Mouse (Mus musculus) ovary, postnatal 14 days (tissue): ENCODE measurements around the gene Serpina1b.
A peak's percentile ranks its signal among the peaks of the same experiment; 100 is the strongest.
"Not testable (repeated sequence)": the region's sequence is repeated elsewhere in the genome, so short reads cannot be mapped to it uniquely, and the experiment has no call there.

ENCODE experiments used
- DNase-seq: peaks from one replicate; pipeline ENCODE4 v3.0.0; 2022; ENCODE audit warnings: low spot score

The Serpina1b gene

DNA sequence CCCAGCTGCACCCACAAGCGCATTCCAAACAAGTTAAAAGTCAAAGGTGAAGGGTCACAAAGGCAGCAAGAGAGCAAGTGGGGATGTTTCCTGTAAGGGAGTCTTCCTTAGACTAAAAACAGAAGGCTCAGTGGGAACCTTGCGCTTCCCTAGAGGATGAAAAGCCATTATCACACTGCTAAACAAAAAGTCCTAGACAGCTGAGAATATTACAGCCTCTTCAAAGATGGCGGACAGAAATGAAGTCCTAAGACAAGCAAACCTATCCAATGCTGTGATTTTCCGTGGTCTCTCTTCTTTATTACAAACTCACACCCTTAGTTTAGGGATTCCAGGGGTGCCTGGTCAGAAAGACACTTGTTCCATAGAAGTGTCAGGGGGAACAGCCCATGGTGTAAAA, at the start of gene Serpina1b:
Serpina1b (minus strand) TSS at position 101 of the 400 bp plus-strand sequence.
- not testable (repeated sequence) for DNase-seq

GRCm38 (mm10) chr12:103866873-103867272, 36.7 kb upstream of the Serpina1b start:
- not testable (repeated sequence) for DNase-seq

- DNase-seq, result not testable (repeated sequence)
These were observed 33.2 kb upstream of the Serpina1b start, which contains the start of gene Serpina1a for GRCm38 (mm10) chr12:103863101-103863974. Serpina1a (minus strand) TSS chr12:103863562.

DNA sequence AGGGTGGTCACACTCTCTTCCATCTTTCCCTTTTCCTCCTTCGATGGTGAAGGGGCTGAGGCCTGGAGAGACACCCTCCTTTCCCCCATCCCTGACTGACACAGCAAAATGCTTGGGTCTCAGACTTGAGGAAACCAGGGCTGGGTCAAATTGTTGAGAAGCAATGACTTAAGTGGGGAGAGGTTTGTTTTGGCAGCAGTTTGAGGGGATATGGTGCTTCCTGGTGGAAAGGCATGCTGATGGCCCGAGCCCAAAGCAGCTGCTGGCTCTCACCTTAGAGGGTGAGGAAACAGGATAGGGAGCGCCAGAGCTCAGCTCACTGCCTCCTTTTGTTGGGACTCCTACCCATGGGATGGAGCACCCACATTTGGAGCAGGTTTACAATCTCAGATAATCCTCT, 30.8 kb upstream of the Serpina1b start:
- DNase-seq, result no peak

DNA sequence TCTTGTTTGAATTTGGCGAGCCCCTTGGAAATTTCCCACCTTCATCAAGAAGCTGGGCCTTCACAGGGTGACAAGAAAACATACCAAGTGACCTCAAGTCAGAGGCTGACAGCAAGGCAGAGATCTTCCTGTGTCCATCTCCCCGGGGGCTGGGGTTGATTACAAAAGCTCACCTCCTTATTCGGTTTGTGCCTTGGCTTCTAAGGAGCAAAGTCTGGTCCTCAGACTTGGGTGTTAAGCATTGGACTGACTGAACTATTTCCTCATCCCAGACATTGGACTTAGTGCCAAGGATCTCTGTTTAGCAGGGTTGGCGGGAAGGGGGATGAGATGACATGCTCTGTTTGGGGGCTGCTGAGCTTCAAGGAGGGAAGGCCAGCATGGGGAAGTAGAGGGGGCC, 30.4 kb upstream of the Serpina1b start:
- not testable (repeated sequence) for DNase-seq

DNA sequence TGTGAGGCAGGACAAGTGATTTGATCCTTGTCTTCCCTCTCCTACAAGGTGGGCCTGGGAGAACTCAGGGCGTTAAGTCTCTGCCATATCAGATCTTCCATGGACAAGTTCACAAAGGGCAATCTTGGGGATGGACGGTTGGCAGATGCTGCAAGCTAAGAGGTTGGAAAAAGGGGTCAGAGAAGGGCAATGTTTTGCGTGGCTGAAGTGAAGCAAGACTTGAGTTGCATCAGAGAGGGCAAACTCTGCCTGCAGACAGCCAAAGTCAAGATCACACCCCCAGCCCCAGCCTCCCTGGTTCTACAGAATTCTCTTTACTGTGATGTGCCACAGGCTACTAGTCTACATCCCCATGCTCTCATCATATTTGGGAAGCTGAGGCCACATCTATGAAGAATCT, 29.4 kb upstream of the Serpina1b start:
- not testable (repeated sequence) for DNase-seq

DNA sequence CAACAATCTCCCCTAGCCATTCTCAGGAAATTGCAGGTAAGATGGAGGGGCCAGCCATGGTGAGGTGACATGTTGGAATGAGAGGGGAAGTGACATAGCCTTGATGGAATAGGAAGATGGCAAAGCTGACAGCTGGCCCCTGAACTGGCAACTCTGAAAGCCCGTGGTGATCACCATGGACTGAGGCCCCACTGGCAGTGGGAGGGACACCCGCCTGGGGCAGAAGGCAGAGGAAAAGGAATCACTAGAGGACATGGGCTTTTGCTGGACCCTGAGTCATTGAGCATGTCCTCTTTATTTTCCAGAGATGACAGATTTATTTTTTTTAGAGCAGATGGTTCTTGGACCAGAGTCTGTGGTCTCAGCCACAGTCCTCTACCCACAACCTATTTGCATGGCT, 22.9 kb upstream of the Serpina1b start:
- DNase-seq, result not testable (repeated sequence)

- DNase-seq, result not testable (repeated sequence)
These were observed 2.4 kb downstream of the Serpina1b start for GRCm38 (mm10) chr12:103827661-103828372.

GRCm38 (mm10) chr12:103823826-103824225, 6.3 kb downstream of the Serpina1b start:
- peak; percentile 5 for DNase-seq

DNA sequence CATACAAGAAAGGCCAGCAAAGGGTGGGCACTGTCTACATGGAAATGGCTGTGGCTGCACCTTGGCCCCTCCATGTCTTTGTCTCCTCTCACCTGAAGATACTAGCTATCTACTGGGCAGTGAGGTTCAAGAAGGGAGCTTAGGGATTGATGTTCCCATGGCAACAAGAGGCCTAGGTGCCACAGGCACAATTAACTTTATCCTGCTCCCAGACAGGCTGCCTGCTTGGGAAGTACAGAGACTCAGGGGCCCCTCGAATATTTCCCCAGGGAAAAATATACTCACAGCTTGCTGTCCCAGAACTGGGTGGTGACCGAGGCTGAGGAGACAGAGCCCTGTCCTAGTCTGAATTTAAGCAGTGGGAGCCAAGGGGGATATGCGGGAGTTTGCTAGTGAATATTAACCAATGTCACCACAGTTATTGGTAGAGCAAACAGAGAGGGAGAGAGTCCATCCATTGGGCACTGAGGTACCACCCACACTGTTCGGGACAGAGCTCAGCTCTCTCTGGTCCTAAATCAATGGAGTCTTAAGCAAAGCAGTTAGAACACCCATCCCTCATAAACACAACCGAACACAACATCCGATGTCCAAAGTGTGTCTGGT, 56.8 kb downstream of the Serpina1b start, which contains the start of gene Serpina1d:
Serpina1d (minus strand) TSS at position 347 of the 606 bp plus-strand sequence.
- DNase-seq, result not testable (repeated sequence)

DNA sequence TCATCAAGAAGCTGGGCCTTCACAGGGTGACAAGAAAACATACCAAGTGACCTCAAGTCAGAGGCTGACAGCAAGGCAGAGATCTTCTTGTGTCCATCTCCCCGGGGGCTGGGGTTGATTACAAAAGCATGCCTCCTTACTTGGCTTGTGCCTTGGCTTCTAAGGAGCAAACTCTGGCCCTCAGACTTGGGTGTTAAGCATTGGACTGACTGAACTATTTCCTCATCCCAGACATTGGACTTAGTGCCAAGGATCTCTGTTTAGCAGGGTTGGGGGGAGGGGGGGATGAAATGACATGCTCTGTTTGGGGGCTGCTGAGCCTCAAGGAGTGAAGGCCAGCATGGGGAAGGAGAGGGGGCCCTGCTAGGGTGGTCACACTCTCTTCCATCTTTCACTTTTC, 59.6 kb downstream of the Serpina1b start:
- DNase-seq, result not testable (repeated sequence)

GRCm38 (mm10) chr12:103763083-103763482, 67.1 kb downstream of the Serpina1b start:
- not testable (repeated sequence) for DNase-seq

GRCm38 (mm10) chr12:103760316-103760715, 69.9 kb downstream of the Serpina1b start:
- DNase-seq, result not testable (repeated sequence)

DNA sequence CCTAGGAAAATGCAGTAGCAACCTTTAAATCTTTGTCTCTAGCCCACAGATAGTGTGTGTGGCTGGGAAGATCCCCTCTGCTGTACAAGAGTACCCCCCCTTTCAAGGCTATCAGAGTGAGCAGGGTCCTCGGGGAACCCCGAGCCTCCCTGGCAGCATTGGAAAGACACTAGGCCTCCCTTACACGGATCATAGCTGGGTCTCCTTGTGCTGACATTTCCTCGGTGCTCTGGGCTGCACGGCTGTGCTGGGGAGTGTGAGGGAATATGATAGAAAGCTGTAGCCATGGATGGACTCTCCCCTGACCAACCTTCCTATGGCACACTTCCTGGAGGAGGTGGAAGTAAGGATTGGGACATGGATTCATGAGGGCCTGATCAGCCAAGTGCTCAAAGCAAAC, 84.2 kb downstream of the Serpina1b start:
- DNase-seq, result not testable (repeated sequence)

DNA sequence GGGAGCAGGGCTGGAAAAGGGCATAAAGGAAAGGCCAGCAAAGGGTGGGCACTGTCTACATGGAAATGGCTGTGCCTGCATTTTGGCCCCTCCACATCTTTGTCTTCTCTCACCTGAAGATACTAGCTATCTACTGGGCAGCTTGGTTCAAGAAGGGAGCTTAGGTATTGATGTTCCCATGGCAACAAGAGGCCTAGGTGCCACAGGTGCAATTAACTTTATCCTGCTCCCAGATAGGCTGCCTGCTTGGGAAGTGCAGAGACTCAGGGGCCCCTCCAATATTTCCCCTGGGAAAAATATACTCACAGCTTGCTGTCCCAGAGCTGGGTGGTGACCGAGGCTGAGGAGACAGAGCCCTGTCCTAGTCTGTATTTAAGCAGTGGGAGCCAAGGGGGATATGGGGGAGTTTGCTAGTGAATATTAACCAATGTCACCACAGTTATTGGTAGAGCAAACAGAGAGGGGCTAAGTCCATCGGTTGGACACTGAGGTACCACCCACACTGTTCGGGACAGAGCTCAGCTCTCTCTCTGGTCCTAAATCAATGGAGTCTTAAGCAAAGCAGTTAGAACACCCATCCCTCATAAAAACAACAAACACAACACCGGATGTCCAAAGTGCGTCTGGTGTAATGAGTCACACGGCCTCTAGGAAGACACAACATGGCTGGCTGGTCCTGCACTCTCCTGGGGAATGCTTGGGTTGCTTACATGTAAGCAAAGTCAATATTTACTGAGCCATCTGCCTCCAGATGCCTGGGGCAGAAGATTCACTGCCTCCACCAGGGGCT, 92.2 kb downstream of the Serpina1b start:
- DNase-seq, result not testable (repeated sequence)

DNA sequence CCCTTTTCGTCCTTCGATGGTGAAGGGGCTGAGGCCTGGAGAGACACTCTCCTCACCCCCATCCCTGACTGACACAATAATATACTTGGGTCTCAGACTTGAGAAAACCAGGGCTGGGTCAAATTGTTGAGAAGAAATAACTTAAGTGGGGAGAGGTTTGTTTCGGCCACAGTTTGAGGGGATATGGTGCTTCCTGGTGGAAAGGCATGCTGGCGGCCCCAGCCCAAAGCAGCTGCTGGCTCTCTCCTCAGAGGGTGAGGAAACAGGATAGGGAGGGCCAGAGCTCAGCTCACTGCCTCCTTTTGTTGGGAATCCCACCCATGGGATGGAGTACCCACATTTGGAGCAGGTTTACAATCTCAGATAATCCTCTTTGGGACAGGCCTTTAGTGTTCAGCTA, 94.6 kb downstream of the Serpina1b start:
- not testable (repeated sequence) for DNase-seq

- not testable (repeated sequence) for DNase-seq
These were observed 95.1 kb downstream of the Serpina1b start for GRCm38 (mm10) chr12:103735101-103735500.

DNA sequence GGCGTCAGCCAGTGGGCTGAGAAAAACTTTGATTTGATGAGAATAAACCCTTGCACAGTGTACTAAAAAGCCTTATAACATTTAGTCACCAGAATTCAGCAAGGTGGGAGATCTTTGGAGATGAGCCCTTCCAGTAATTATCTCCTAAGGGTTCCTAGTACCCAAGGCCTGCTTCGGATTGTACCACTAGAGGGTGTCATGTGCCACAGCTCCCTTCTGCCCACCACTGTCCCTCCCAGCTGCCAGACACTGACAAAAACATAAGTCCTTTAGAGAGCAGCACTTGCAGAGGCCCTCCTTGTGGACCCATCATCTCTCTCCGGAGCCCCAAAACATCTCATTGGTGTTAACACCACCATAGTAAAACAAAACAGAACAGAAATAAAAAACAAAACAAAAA, 118.6 kb downstream of the Serpina1b start:
- DNase-seq, result no peak

GRCm38 (mm10) chr12:103710405-103710804, 119.8 kb downstream of the Serpina1b start:
- DNase-seq, result no peak

DNA sequence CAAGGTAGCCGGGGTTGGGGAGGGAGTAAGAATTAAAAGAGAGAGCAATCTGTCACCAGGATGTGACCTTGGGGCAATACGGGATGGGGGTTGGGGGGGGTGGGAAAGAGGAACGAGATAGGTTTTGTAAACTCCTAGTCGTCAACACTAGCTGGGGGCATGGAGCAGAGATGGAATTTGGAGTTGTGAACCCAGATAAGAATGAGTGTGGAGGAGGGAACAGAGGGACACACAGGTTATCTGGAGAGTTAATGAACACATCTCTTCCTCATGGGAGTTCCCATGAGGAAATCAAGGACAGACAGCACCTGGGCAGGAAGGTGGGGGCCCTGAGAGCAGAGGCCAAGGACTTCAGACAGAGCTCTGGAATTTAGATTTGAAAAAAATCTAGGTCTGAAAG, 124.1 kb downstream of the Serpina1b start:
- DNase-seq, result no peak

GRCm38 (mm10) chr12:103705547-103705946, 124.6 kb downstream of the Serpina1b start:
- no peak for DNase-seq
